Mouse (Mus musculus) lung, postnatal 25 days (tissue): ENCODE measurements around the gene Abraxas1.
A peak's percentile ranks its signal among the peaks of the same experiment; 100 is the strongest.

Experiments
- DNase-seq: peaks from one replicate; pipeline ENCODE4 v3.0.0; 2022; ENCODE audit warnings: low spot score

The Abraxas1 gene

GRCm38 (mm10) chr5:100820483-100821184 is at the start of gene Abraxas1:
Abraxas1 (minus strand) TSS chr5:100820965.
- peak; percentile 80 for DNase-seq

GRCm38 (mm10) chr5:100869197-100869895 is 48.6 kb upstream of the Abraxas1 start:
- peak; percentile 18 for DNase-seq

GRCm38 (mm10) chr5:100866183-100866582 is 45.4 kb upstream of the Abraxas1 start:
- DNase-seq, result no peak

DNA sequence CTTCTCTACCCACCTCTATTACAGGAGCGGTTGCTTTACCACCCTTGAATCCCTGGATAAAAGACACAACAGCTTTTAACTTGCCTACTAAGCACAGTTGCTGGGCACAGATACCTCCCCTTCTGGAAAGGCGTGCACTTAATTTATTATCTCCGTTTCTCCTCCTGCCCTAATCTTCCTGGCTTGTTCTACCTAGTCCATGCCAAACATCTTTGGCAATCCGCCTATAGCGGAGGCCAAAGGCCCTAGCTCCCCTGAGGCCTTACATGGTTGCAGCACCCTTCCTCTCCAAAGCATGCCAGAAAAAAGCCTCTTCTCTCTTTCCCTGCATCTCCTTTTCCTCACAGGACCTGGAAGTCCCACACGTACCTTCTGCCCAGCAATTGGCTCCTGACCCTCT is 43.7 kb upstream of the Abraxas1 start:
- no peak for DNase-seq

DNA sequence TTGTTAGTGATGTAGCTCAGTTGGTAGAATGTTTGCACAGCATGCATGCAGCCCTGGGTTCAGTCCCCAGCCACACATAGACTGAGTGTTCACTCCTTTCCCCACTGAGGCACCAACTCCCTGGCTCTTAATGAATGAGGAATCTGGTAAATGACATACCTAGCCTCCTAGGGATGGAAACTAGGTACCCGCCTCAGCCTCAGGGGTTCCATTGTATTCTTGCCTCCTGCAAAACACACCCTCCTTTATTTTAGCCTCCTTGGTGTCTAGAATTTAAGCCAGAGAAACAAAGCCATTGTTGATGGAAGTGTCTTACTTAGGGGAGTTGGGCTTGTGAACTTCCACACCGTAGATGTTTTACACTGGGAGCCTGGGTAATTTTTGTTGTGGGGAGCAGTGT is 42.3 kb upstream of the Abraxas1 start:
- DNase-seq, result no peak

DNA sequence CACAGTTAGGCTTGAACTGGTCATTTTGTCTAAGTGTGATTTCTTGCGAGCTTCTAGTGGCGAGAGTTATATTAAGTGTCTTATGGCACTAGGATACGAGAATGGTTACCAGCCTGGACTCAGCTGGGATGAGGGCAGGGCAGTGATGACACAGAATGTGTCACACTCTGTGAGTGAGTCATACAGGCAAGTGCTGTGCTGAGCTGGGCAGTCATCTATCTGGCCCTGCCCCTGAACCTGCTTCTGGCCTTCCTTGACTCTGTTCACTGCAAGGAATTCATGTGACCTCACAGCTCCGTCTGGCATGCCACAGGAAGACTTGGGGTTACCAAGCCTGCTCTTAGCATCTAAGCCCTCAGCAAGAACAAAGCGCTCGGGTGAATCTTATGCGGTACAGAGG is 41.0 kb upstream of the Abraxas1 start:
- DNase-seq, result no peak

DNA sequence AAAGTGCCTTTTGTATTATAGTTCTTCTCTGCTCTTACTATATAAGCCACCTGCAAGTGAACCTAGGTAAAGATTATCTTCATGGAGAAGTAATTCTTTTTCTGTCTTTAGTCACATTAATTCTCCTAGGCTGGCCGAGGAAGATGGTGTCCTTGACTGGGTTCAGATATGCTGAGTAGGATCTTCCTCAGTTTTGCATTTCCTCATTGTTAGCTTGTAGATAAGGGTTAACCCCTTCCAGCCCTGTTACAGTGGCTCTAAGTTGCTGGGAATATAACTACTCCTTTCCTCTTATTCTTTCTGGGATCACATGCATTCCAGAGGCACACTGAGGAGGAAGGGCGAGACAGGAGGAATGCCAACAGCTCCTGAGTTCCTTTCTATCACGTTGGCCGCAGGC is 40.4 kb upstream of the Abraxas1 start:
- DNase-seq, result no peak

- peak; percentile 60 for DNase-seq
Measured at GRCm38 (mm10) chr5:100860417-100861053, 39.8 kb upstream of the Abraxas1 start.

GRCm38 (mm10) chr5:100856552-100856951 is 35.8 kb upstream of the Abraxas1 start:
- DNase-seq, result no peak

- no peak for DNase-seq
Measured at GRCm38 (mm10) chr5:100853963-100854362, 33.2 kb upstream of the Abraxas1 start.

GRCm38 (mm10) chr5:100847143-100847542 is 26.4 kb upstream of the Abraxas1 start:
- DNase-seq, result no peak

DNA sequence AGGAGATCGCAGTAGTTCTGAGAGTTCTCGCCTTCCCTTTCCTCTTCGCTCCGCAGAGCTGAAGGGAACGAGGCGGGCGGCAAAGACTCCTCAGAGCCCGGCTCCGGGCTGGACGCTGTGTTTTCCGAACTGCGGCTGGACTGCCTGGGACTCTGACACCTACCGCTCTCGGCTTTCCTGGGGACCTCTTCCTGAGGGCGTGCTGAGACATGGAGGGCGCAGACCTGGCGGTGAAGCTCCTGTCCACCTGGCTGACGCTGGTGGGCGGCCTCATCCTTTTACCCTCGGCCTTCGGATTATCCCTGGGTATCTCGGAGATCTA is 25.8 kb upstream of the Abraxas1 start:
- DNase-seq, result no peak

GRCm38 (mm10) chr5:100845848-100846598 is 25.3 kb upstream of the Abraxas1 start:
- DNase-seq, result peak; percentile 79

GRCm38 (mm10) chr5:100845485-100845847 is 24.7 kb upstream of the Abraxas1 start, which contains the start of gene Gpat3:
Gpat3 (plus strand) TSS chr5:100845713.
- no peak for DNase-seq

GRCm38 (mm10) chr5:100844485-100844884 is 23.7 kb upstream of the Abraxas1 start:
- no peak for DNase-seq

DNA sequence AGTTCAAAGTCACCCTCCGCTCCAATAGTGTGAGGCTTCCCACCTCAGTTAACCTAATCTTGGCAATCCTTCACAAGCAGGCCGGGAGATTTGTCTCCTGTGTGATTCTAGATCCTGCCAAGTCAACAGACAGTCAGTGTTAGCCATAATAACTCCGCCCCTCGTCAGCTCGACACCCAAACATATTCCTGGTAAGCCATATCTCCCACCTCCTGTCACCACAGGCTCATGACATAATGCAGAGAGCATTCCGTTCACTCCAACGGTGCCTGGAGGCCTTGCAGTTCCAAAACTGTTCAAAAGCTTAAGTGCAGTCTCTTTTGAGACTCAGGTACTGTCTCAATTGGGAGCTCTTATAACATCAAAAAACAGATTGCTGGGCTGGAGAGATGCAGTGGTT is 17.1 kb upstream of the Abraxas1 start:
- no peak for DNase-seq

DNA sequence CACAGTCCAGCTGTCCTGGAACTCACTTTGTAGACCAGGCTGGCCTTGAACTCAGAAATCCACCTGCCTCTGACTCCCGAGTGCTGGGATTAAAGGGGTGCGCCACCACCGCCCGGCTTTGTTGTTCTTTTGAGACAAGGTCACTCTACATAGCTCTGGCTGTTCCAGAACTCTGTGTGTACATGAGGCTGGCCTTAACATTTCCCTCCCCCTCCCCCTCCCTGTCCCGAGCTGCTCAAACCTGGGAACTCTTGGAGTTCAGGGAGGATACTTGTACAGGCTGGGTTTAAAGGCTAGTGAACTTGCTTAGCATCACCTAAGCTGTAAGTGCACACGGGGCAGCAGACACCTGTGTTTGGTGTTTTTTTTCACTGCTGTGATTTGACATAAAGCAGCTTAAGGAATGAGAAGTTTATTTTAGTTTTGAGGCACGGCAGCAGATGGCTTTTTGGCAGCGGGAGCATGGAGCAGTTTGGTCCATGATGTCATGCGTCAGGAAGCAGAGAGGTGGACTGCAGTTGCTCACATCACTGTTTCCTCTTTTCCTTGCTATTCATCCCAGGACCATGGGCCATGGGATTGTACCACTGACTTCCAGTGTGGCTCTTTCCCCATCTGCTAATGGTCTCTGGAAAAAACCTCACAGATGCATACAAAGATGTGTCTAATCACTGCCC is 15.2 kb upstream of the Abraxas1 start:
- no peak for DNase-seq

DNA sequence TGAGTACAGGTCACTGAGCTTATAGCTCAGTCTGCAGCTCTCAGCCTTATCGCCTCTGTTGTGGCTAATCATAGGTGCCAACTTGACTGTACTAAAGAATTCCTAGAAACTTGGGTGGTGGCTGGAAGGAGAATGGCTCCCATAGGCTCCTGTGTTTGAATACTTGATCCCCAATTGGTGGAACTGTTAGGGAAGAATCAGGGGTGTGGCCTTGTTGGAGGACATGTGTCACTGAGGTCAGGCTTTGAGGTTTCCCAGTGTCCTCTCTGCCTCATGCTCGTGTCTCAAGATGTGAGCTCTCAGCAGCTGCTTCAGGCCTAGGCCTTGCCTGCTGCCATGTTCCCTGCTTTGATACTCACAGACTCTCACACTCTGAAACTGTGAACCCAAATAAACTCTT is 13.1 kb upstream of the Abraxas1 start:
- no peak for DNase-seq

- DNase-seq, result no peak
Measured at GRCm38 (mm10) chr5:100832680-100833079, 11.9 kb upstream of the Abraxas1 start.

DNA sequence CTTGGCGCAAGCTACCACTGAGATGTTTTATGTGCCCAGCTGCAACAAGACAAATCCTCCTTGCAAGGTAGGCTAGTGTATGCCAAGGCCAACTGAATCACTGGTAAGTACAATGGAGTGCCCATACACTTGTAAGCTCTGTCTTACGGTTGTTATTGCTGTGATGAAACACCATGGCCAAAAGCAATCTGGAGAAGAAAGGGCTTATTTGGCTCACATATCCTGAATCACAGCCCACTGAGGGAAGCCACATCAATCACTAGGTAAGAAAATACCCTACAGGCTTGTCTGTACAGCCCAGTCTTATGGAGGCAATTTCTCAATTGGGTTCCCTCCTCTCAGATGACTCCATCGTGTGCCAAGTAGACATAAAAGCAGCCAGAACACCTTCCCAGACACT is 7.9 kb upstream of the Abraxas1 start:
- no peak for DNase-seq

DNA sequence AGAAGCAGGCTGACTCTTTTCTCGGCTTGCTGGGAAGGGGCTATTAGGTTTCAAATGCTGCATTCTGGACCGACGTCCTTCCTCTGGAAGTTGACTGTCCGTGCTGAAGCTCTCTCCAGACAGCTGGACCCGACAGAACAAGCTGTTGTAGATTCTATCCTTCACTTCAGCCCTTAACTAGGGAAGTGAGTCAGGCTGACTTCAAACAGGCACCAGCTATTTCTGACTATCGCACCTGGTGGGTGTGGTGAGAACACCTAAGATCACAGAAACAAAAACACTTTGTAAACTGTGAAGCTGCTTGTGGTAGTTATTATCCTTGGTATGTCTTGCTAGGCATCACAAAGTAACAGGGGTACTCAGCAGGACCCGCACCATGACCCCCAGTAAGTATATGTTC is 5.8 kb upstream of the Abraxas1 start:
- DNase-seq, result no peak

- no peak for DNase-seq
Measured at GRCm38 (mm10) chr5:100825975-100826374, 5.2 kb upstream of the Abraxas1 start.
